Mouse (Mus musculus): ENCODE measurements at regions not wholly inside any gene's neighbourhood (a gene's known extent, or its start where the extent isn't known, plus 50 kb on each side); places are given as distances from the start of the nearest gene placed in this dataset.

DNA sequence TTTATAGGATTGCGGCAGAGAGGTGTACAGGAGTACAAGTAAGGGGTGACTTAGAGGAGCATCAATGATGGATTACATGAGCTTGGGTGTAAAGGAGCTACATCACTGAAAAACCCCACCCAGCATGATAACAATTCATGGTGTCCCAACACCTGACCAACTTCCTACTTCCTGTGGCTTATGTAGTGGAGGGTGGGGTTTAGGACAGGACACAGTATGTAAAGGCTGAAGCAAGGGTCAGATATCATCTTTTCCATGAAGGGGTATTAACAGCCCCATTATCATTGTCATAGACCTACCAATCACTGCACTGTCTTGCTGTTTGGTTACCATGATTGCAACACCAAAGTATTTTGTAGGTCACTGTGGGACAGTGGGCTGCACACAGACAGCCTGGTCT is 2529.8 kb upstream of the Gm8797 start:
- Histone ChIP-seq H3K27ac (no peak overlapping the region), H3K4me1 (no peaks in the 10 kb centered on the region), H3K4me3 (no peak overlapping the region), H3K9me3 (peaks cover 70% of the 10 kb centered on the region), H3K27me3 (ENCODE audit: poor library complexity, severe bottlenecking) (no peaks in the 10 kb centered on the region), H3K36me3 (replicated peaks) (no peaks in the 10 kb centered on the region)
- 97% methylated on average over 1 of the region's 1 CpGs for WGBS
- DNase-seq (ENCODE audit: extremely low spot score, low spot score): no peak

Measured in forebrain, embryonic 10.5 days (tissue).